Mouse (Mus musculus) midbrain, embryonic 14.5 days (tissue): ENCODE data around the gene Pcgf1. TPM values are rescaled to one million over a fixed set of nuclear protein-coding genes. Genes with fewer than 3 reads are reported as not detected.
A peak's percentile ranks its signal among the peaks of the same experiment; 100 is the strongest.

Experiments
- ATAC-seq: fragments of 200-750 bp; cut with Nextera tagmentation; 2 replicates; pipeline ENCODE4 v1.8.0; 2017; ENCODE audit warnings: moderate number of reproducible peaks, moderate library complexity; ENCODE audit not compliant: low FRiP score, low TSS enrichment
- DNase-seq: peaks from one replicate; pipeline ENCODE4 v3.0.0-alpha.2; 2015
- H3K27ac ChIP-seq: fragments of 300-500 bp; sonication (generic); replicated peaks from 2 replicates; pipeline ENCODE4 v1.5.1; 2014; ENCODE audit warnings: mild to moderate bottlenecking, low read depth, low read length, moderate library complexity
- H3K27me3 ChIP-seq: fragments of 300-500 bp; sonication (generic); 2 replicates; pipeline ENCODE4 v1.6.1; 2014; ENCODE audit warnings: low read length, control low read depth, mixed read lengths; ENCODE audit not compliant: control insufficient read depth, insufficient read depth
- H3K36me3 ChIP-seq: fragments of 300-500 bp; sonication (generic); 2 replicates; pipeline ENCODE4 v1.6.1; 2014; ENCODE audit warnings: low read length, control low read depth; ENCODE audit not compliant: control insufficient read depth, insufficient read depth
- H3K4me1 ChIP-seq: fragments of 300-500 bp; sonication (generic); 2 replicates; pipeline ENCODE4 v1.6.1; 2014; ENCODE audit warnings: mild to moderate bottlenecking, antibody characterized with exemption, low read length, control low read depth; ENCODE audit not compliant: control insufficient read depth, insufficient read depth
- H3K4me2 ChIP-seq: fragments of 300-500 bp; sonication (generic); 2 replicates; pipeline ENCODE4 v1.6.1; 2014; ENCODE audit warnings: mild to moderate bottlenecking, low read length, moderate library complexity
- H3K4me3 ChIP-seq: fragments of 300-500 bp; sonication (generic); replicated peaks from 2 replicates; pipeline ENCODE4 v1.5.1; 2014; ENCODE audit warnings: low read depth, low read length
- H3K9ac ChIP-seq: fragments of 300-500 bp; sonication (generic); replicated peaks from 2 replicates; pipeline ENCODE4 v1.6.1; 2014; ENCODE audit warnings: mild to moderate bottlenecking, low read length, moderate library complexity
- H3K9me3 ChIP-seq: fragments of 300-500 bp; sonication (generic); 2 replicates; pipeline ENCODE4 v1.6.1; 2016; ENCODE audit warnings: low read length, control low read depth, mixed read lengths; ENCODE audit not compliant: control insufficient read depth
- WGBS: fragments of 180-500 bp; shearing (Covaris S2); extraction: QIAGEN DNeasy Blood & Tissue Kit; methylation state at CpG from one replicate; pipeline ENCODE4 v1.1.7; 2014; 5-methylcytosine and 5-hydroxymethylcytosine counted together
- polyA plus RNA-seq: library from polyadenylated mRNA; unstranded; fragments of >200 nt; fragmentation: Nextera tagmentation; extraction: Ambion mirVana; gene quantifications from 2 replicates; pipeline ENCODE4 v1.2.1, GENCODE M21; 2014

The Pcgf1 gene
- polyA plus RNA-seq, 1 experiment from 2014 or later = 43.5 TPM

- Histone ChIP-seq H3K36me3 (peaks cover 5% of the 10 kb centered on the region), H3K9ac (no peak within 1 kb of the TSS), H3K27me3 (peaks cover 77% of the 10 kb centered on the region), H3K4me2 (no peak within 1 kb of the TSS), H3K9me3 (no peaks in the 10 kb centered on the region), H3K27ac (no peak within 1 kb of the TSS), H3K4me1 (no peaks in the 10 kb centered on the region), H3K4me3 (no peak within 1 kb of the TSS)
- DNase-seq = no peak
- 2% methylated on average over 42 of the region's 42 CpGs for WGBS
- no peak for ATAC-seq
Measured at GRCm38 (mm10) chr6:83086121-83087035, 8.7 kb downstream of the Pcgf1 start, which contains the start of gene Lbx2. Gene Lbx2, plus strand, starts transcription at chr6:83086367.

DNA sequence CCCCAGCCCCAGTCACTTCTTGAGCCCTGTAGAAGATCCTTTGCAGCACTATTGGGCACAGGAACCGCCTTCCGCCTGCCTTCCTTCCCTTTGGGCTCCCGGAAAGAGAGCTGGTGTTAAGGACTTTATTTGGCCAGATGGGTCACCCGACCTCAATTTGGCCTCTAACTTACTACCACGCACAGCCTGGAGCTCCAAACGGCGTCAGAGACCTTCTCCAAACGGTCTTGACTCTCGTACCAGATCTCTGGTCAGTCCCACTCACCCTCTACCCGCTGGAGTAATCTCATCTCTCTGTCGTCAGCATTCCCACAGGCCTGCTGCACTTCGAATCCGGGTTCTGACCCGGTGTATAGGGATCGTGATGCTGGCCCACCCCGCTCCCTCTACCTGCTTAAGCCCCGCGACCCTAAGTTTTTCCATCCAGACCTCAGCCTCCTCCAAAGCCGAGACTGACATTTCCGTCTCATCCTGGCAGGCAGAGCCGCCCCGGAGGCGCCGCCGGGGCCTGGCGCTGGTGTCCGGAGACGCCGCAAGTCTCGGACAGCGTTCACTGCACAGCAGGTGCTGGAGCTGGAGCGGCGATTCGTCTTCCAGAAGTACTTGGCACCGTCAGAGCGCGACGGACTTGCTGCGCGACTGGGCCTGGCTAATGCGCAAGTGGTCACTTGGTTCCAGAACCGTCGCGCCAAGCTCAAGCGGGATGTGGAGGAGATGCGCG is 9.7 kb downstream of the Pcgf1 start:
- under 1% methylated on average over 47 of the region's 47 CpGs for WGBS
- DNase-seq (no peak), ATAC-seq (no peak)
- Histone ChIP-seq H3K36me3 (peaks cover 2% of the 10 kb centered on the region; the same call in 1 of the 2 replicates), H3K4me2 (peak overlapping the region; percentile 25; the same call in 1 of the 2 replicates), H3K27me3 (peaks cover 82% of the 10 kb centered on the region), H3K4me3 (no peak overlapping the region; the same call in 1 of the 2 replicates), H3K4me1 (no peaks in the 10 kb centered on the region), H3K9ac (no peak overlapping the region), H3K9me3 (no peaks in the 10 kb centered on the region), H3K27ac (no peak overlapping the region)

- no peaks in the 10 kb centered on the region for H3K9me3 ChIP-seq
- 3% methylated on average over 9 of the region's 9 CpGs for WGBS
- DNase-seq (no peak), ATAC-seq (no peak)
- H3K27ac ChIP-seq = no peak overlapping the region
- H3K9ac ChIP-seq = no peak overlapping the region
- peaks cover 76% of the 10 kb centered on the region for H3K27me3 ChIP-seq
- no peaks in the 10 kb centered on the region for H3K4me1 ChIP-seq
- H3K4me2 ChIP-seq = peak overlapping the region; percentile 25; the same call in 1 of the 2 replicates
- no peaks in the 10 kb centered on the region for H3K36me3 ChIP-seq
- no peak overlapping the region; the same call in 1 of the 2 replicates for H3K4me3 ChIP-seq
Measured at GRCm38 (mm10) chr6:83087926-83088260, 10.2 kb downstream of the Pcgf1 start.

DNA sequence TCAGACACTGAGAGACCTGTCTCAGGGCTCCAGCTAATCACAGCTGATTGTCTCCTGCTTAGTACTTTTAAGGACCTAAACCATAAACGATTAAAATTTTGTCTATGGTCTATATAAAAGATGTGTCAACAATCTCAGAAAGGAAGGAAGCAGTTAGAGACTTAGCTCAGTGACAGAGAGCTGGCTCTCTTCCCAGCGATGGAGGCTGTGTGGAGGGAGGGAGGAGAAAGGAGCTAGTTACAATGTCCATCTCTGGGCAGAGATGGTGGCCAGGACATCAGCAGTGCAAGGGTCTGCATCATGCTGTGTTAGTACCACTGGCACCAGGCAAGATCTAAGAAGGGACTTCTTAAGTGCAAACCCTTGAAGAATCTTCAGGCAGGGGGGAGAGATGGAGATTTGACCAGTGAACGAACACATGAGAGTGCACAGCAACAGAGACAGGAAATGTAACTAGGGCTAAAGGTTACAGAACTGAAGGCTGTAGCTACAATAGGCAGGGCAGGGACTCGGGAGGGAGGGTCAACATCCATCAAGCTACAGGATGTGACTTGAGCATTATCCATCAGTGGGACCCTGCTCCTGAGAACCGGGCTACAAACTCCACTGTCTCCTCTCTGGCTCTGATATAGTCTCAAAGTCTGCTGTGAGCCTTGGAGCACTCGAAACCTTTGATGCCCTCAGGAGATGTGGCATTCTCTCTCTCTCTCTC is 14.9 kb downstream of the Pcgf1 start:
- H3K36me3 ChIP-seq = no peaks in the 10 kb centered on the region
- no peak overlapping the region for H3K27ac ChIP-seq
- no peak overlapping the region for H3K4me3 ChIP-seq
- H3K9ac ChIP-seq = no peak overlapping the region
- no peak for ATAC-seq
- H3K4me1 ChIP-seq = no peaks in the 10 kb centered on the region
- peaks cover 33% of the 10 kb centered on the region for H3K27me3 ChIP-seq
- no peak for DNase-seq
- H3K4me2 ChIP-seq = no peak overlapping the region
- WGBS = 48% methylated on average over 6 of the region's 6 CpGs
- H3K9me3 ChIP-seq = no peaks in the 10 kb centered on the region

DNA sequence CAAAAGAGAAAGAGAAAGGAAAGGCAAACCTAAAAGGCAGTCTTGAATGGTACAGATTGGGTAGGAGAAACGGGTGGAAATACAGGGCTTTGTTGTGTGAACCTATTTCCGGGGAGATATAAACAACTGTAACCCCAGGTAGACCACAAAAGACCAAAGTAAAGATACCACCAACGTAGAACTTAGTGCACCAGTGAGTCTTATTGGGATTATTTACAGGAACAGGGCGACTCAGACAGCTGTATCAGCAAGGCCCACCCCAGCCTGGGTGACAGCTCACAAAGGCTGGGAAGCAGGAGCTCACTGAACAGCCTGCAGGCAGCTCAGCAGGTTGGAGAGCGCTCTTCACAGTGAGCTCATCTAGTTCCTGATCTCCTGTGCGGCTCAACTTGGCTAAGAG is 18.3 kb downstream of the Pcgf1 start:
- H3K4me1 ChIP-seq = 0 out of 2 replicates have a peak, but pooled peaks cover 4% of the 10 kb centered on the region
- ATAC-seq (no peak), DNase-seq (no peak)
- H3K4me3 ChIP-seq = no peak overlapping the region
- H3K27me3 ChIP-seq = peaks cover 5% of the 10 kb centered on the region; the same call in 1 of the 2 replicates
- no peaks in the 10 kb centered on the region for H3K9me3 ChIP-seq
- 37% methylated on average over 6 of the region's 6 CpGs for WGBS
- H3K4me2 ChIP-seq = no peak overlapping the region
- no peaks in the 10 kb centered on the region for H3K36me3 ChIP-seq
- no peak overlapping the region for H3K9ac ChIP-seq
- H3K27ac ChIP-seq = no peak overlapping the region

DNA sequence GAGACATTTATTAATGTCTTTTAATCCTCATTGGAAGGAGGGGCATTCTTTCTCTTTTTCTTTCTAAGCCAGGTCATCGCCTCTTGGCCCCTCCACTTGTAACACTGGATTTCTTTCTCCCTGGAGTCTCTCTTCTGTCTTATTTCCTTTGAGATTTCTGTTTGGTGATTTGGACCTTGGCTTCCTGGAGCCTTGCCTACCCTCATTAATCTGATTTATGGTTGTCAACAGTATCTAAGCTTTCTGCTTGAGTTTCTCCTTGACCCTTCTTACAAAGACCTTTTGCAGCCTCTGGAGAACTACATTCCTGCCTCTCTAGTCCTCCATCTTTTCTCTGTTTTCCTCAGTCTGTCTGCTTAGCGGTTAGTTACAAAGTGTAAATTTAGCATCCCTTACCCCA is 20.7 kb downstream of the Pcgf1 start:
- no peak overlapping the region for H3K4me2 ChIP-seq
- ATAC-seq (no peak), DNase-seq (no peak)
- H3K27me3 ChIP-seq = no peaks in the 10 kb centered on the region
- no peak overlapping the region for H3K4me3 ChIP-seq
- no peaks in the 10 kb centered on the region for H3K9me3 ChIP-seq
- no peaks in the 10 kb centered on the region for H3K36me3 ChIP-seq
- H3K27ac ChIP-seq = no peak overlapping the region
- no peak overlapping the region for H3K9ac ChIP-seq
- H3K4me1 ChIP-seq = peaks cover 14% of the 10 kb centered on the region
- WGBS = 74% methylated on average over 2 of the region's 2 CpGs

GRCm38 (mm10) chr6:83101316-83101687 is 23.6 kb downstream of the Pcgf1 start, which contains the start of the genes Ccdc142 and Gm42688:
Gene Ccdc142, plus strand, starts transcription at chr6:83101601.
Gene Gm42688, plus strand, starts transcription at chr6:83101617.
- H3K27me3 ChIP-seq = no peaks in the 10 kb centered on the region
- WGBS = 1% methylated on average over 25 of the region's 25 CpGs
- peak within 1 kb of the TSS; percentile 75 for H3K9ac ChIP-seq
- H3K4me1 ChIP-seq = peaks cover 14% of the 10 kb centered on the region
- no peaks in the 10 kb centered on the region for H3K9me3 ChIP-seq
- DNase-seq (peak; percentile 93), ATAC-seq (peak; percentile 85)
- no peaks in the 10 kb centered on the region for H3K36me3 ChIP-seq
- peak within 1 kb of the TSS; percentile 99 for H3K4me2 ChIP-seq
- peak within 1 kb of the TSS; percentile 77 for H3K4me3 ChIP-seq
- H3K27ac ChIP-seq = peak within 1 kb of the TSS; percentile 82
